Mouse (Mus musculus) embryonic facial prominence, embryonic 11.5 days (tissue): ENCODE results near the gene Luzp1. TPM values are rescaled to one million over a fixed set of nuclear protein-coding genes. Genes with fewer than 3 reads are reported as not detected.

ENCODE experiments used
- ATAC-seq: fragments of 200-750 bp; cut with Nextera tagmentation; replicated peaks from 2 replicates; pipeline ENCODE4 v1.8.0; 2017; ENCODE audit warnings: low read depth; ENCODE audit not compliant: insufficient number of reproducible peaks, low FRiP score, low TSS enrichment
- DNase-seq: peaks from one replicate; pipeline ENCODE4 v3.0.0-alpha.2; 2015; ENCODE audit warnings: low spot score
- H3K27ac ChIP-seq: fragments of 300-500 bp; sonication (generic); replicated peaks from 2 replicates; pipeline ENCODE4 v1.5.1; 2014; ENCODE audit warnings: mild to moderate bottlenecking, low read depth, low read length, control low read depth
- H3K27me3 ChIP-seq: fragments of 300-500 bp; sonication (generic); 2 replicates; pipeline ENCODE4 v1.6.1; 2014; ENCODE audit warnings: mild to moderate bottlenecking, low read length, moderate library complexity, mixed read lengths; ENCODE audit not compliant: control insufficient read depth, insufficient read depth
- H3K36me3 ChIP-seq: fragments of 300-500 bp; sonication (generic); replicated peaks from 2 replicates; pipeline ENCODE4 v1.6.1; 2014; ENCODE audit warnings: low read depth, mild to moderate bottlenecking, low read length, moderate library complexity, mixed read lengths; ENCODE audit not compliant: control insufficient read depth, insufficient read depth
- H3K4me1 ChIP-seq: fragments of 300-500 bp; sonication (generic); 2 replicates; pipeline ENCODE4 v1.6.1; 2014; ENCODE audit warnings: low read length, mixed read lengths; ENCODE audit not compliant: control insufficient read depth, insufficient read depth
- H3K4me2 ChIP-seq: fragments of 300-500 bp; sonication (generic); 2 replicates; pipeline ENCODE4 v1.6.1; 2014; ENCODE audit warnings: low read depth, mild to moderate bottlenecking, control low read depth, low read length, moderate library complexity
- H3K4me3 ChIP-seq: fragments of 300-500 bp; sonication (generic); 2 replicates; pipeline ENCODE4 v1.5.1; 2014; ENCODE audit warnings: low read depth, low read length, control low read depth
- H3K9ac ChIP-seq: fragments of 300-500 bp; sonication (generic); replicated peaks from 2 replicates; pipeline ENCODE4 v1.6.1; 2014; ENCODE audit warnings: mild to moderate bottlenecking, control low read depth, low read length
- H3K9me3 ChIP-seq: fragments of 300-500 bp; sonication (generic); replicated peaks from 2 replicates; pipeline ENCODE4 v1.6.1; 2016; ENCODE audit warnings: mild to moderate bottlenecking, low read length, inconsistent platforms, mixed read lengths; ENCODE audit not compliant: control insufficient read depth
- WGBS: fragments of 180-500 bp; shearing (Covaris S2); extraction: QIAGEN DNeasy Blood & Tissue Kit; methylation state at CpG from one replicate; pipeline ENCODE4 v1.1.7; 2014; 5-methylcytosine and 5-hydroxymethylcytosine counted together
- polyA plus RNA-seq: library from polyadenylated mRNA; unstranded; fragments of >200 nt; fragmentation: Nextera tagmentation; extraction: Ambion mirVana; gene quantifications from 2 replicates; pipeline ENCODE4 v1.2.1, GENCODE M21; 2014

Luzp1 gene
- polyA plus RNA-seq, 1 experiment from 2014 or later, result 116 TPM

DNA sequence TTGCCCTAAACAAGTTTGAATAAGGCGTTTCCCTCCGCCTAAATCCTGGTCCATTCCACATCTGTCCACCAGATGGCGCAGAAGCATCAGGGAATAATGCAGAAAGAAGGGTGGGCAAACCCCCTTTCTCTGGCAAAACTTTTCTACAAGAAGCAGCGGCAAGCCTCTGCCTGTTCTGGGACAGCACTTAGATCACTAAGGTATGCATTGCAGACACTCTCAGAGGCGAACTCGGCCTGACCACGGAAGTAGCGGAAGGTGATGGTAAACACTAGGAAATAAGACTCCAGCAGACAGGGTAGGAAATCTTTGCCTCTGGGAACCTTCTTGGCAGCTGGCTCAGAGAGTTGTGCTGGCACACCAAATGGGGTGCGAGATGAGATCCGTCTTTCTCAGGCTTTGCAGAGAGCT, 14.7 kb upstream of the Luzp1 start:
- H3K4me1 ChIP-seq, result no peaks in the 10 kb centered on the region
- H3K27me3 ChIP-seq, result no peaks in the 10 kb centered on the region
- H3K27ac ChIP-seq, result no peak overlapping the region
- ATAC-seq, result no peak
- H3K4me3 ChIP-seq, result 0 out of 2 replicates have a peak overlapping the region, but pooled peaks have one; percentile 7
- DNase-seq, result peak; percentile 93
- no peak overlapping the region; the same call in 1 of the 2 replicates for H3K9ac ChIP-seq
- H3K9me3 ChIP-seq, result no peaks in the 10 kb centered on the region
- H3K4me2 ChIP-seq, result peak overlapping the region; percentile 24; the same call in 1 of the 2 replicates
- WGBS, result 8% methylated on average over 10 of the region's 10 CpGs
- no peaks in the 10 kb centered on the region for H3K36me3 ChIP-seq

DNA sequence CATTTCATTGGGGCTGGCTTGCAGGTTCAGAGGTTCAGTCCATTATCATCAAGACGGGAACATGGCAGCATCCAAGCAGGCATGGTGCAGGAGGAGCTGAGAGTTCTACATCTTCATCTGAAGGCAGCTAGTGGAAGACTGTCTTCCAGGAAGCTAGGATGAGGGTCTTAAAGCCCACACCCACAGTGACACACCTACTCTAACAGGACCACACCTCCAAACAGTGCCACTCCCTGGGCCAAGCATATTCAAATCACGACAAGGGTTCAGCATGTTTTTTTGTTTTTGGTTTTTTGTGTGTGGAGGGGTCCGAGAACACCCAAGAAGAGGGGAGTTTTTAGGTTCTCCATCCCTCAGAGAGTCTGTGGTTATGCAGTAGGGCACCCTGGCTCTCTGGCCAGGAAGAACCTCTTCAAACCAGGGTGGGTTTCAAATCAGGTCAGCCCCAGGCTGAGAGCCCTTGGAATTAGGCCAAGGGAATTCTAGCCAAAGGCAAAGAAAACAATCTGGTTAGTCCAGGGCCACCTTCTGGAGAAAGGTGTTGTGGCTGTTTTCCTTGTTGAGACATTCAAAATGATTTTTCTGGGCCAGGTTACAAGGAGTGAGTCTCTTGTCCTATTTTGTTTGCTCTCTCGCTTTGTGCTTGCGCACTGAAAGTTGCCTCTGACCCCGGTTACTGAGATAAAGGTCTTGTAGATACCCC, 12.9 kb upstream of the Luzp1 start:
- 87% methylated on average over 6 of the region's 6 CpGs for WGBS

DNA sequence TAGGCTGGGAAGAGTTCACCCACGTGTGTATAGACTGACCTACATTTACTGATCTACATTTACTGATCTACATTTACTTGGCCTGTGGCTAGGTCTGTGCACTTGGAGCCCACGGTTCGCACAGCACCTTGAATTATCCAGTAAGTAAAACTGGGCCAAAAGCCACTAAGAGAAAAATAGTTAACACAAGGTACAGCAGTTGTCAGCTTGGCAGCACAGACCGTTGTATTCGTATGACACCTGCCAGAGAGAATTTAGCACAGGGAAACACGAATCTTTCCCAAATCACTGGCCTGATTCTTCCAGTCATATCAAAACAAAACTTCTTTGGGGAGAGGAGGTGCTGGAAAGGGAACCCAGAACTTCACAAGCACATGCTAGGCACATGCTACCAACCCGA, 11.3 kb upstream of the Luzp1 start:
- H3K4me1 ChIP-seq, result no peaks in the 10 kb centered on the region
- no peak overlapping the region for H3K4me3 ChIP-seq
- H3K36me3 ChIP-seq, result no peaks in the 10 kb centered on the region
- H3K9me3 ChIP-seq, result no peaks in the 10 kb centered on the region
- no peak overlapping the region for H3K9ac ChIP-seq
- no peak overlapping the region for H3K27ac ChIP-seq
- peaks cover 4% of the 10 kb centered on the region for H3K27me3 ChIP-seq
- no peak overlapping the region for H3K4me2 ChIP-seq
- WGBS, result 85% methylated on average over 7 of the region's 7 CpGs
- DNase-seq, result no peak
- ATAC-seq, result no peak

More for the DNA sequence above, 12.9 kb upstream of the Luzp1 start:
- no peak overlapping the region for H3K4me2 ChIP-seq
- no peak overlapping the region for H3K9ac ChIP-seq
- no peaks in the 10 kb centered on the region for H3K4me1 ChIP-seq
- no peak overlapping the region for H3K4me3 ChIP-seq
- H3K27ac ChIP-seq, result no peak overlapping the region
- peaks cover 2% of the 10 kb centered on the region for H3K27me3 ChIP-seq
- no peaks in the 10 kb centered on the region for H3K9me3 ChIP-seq
- H3K36me3 ChIP-seq, result no peaks in the 10 kb centered on the region
- DNase-seq, result no peak
- ATAC-seq, result no peak

DNA sequence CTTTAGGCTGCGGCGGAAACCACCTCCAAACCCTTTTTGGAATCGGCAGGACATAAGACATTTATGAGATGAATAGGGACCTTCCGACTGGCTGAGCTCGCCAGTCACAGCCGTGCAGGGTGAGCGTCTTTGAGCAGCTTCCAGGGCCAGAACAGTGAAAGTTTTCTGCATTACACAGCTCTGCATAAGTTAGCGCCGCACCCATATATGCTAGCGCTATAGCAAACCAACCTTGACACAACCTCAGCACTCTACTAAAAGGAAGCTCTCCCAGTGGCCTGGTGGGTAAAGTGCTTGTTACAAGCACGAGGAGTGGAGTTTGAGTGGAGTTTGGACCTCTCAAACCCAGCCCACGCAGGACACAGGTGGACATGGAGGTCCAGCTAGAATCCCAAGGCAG, 10.4 kb upstream of the Luzp1 start:
- Histone ChIP-seq H3K4me1 (no peaks in the 10 kb centered on the region), H3K4me3 (no peak overlapping the region), H3K36me3 (no peaks in the 10 kb centered on the region), H3K9me3 (no peaks in the 10 kb centered on the region), H3K4me2 (no peak overlapping the region), H3K9ac (no peak overlapping the region), H3K27me3 (peaks cover 8% of the 10 kb centered on the region), H3K27ac (no peak overlapping the region)
- no peak for DNase-seq
- 88% methylated on average over 12 of the region's 12 CpGs for WGBS
- no peak for ATAC-seq

DNA sequence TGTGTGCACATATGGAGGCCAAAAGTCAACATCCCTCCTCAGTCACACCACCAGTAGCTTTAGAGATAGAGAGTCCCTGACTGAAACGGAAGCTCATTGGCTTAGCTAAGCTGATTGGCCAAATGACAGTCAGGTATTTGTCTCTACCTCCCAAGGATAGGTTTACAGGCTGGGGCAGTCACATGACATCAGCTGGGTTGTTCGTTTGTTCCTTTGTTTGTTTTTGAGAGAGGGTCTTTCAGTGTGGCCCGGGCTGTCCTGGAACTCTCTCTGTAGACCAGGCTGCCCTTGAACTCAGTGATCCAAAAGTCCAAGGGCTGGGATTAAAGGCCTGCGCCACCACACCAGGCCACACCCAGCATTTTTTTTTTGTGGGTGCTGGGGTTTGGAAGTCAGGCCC, 8.4 kb upstream of the Luzp1 start:
- Histone ChIP-seq H3K9me3 (no peaks in the 10 kb centered on the region), H3K27me3 (peaks cover 8% of the 10 kb centered on the region), H3K27ac (no peak overlapping the region), H3K4me1 (no peaks in the 10 kb centered on the region), H3K36me3 (no peaks in the 10 kb centered on the region), H3K9ac (no peak overlapping the region), H3K4me3 (no peak overlapping the region), H3K4me2 (no peak overlapping the region)
- DNase-seq, result no peak
- ATAC-seq, result no peak; the same call in 1 of the 2 replicates
- 30% methylated on average over 4 of the region's 4 CpGs for WGBS

DNA sequence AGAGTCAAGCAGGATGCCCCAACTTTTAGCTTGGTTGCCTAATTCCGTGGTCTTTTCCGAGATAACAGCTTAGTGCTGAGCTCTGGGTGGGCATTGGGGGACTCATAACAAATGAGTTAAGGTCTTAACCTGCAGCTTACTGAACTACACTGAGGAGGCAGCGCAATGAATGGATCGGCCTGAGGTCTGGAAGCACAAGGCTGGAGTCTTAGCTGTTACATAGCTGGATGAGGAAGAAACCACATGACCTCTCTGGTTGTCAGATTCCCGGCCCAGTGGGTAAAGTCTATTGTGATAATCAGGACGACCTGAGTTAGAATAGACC, 7.8 kb upstream of the Luzp1 start:
- Histone ChIP-seq H3K9me3 (no peaks in the 10 kb centered on the region), H3K27me3 (peaks cover 8% of the 10 kb centered on the region), H3K4me1 (no peaks in the 10 kb centered on the region), H3K4me2 (peak overlapping the region; percentile 99), H3K27ac (no peak overlapping the region), H3K36me3 (no peaks in the 10 kb centered on the region), H3K4me3 (peak overlapping the region; percentile 70), H3K9ac (peak overlapping the region; percentile 75)
- WGBS, result 7% methylated on average over 6 of the region's 6 CpGs
- ATAC-seq, result no peak
- peak; percentile 21 for DNase-seq

DNA sequence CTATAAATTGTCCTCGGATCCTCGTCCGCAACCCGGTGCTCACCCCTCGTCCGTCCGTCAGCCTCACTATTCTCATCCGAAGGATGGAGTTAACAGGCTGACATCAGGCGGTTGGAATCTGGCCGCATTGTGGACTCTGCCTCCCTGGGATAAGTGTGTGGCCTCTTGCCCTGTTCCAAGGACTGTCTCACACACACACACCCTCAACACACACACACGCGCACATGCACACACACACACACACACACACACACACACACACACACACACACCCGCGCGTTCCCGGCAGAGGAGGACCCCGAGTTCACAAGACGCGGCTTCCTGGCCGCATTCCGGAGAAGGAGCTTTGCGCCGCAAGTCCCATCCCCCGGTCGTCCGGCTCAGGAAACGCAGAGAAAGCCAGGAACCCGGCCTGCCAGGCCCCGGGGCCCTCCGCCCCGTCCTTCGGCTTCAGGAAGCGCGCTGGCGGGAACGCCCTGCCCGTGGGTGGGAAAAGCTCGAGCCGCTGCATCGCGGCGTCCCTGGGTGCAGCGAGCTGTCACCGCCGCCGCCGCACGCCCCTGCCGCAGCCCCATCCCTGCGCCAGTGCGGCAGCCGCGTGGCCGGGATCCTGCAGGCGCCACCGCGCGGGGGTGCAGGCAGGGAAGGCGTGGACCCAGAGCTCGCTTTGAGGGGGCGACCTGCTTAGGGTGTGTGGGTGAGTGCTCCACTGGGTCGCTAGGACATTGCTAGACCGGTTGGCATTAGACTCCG, 7.3 kb upstream of the Luzp1 start, which contains the start of gene 6030445D17Rik:
6030445D17Rik (plus strand) TSS at position 165 of the 753 bp plus-strand sequence.
- no peaks in the 10 kb centered on the region for H3K36me3 ChIP-seq
- H3K9me3 ChIP-seq, result no peaks in the 10 kb centered on the region
- ATAC-seq (peak; percentile 74), DNase-seq (peak; percentile 70)
- no peaks in the 10 kb centered on the region for H3K4me1 ChIP-seq
- H3K4me3 ChIP-seq, result peak within 1 kb of the TSS; percentile 70
- H3K9ac ChIP-seq, result peak within 1 kb of the TSS; percentile 75
- H3K4me2 ChIP-seq, result peak within 1 kb of the TSS; percentile 99
- WGBS, result under 1% methylated on average over 62 of the region's 64 CpGs
- H3K27ac ChIP-seq, result no peak within 1 kb of the TSS
- H3K27me3 ChIP-seq, result peaks cover 8% of the 10 kb centered on the region

DNA sequence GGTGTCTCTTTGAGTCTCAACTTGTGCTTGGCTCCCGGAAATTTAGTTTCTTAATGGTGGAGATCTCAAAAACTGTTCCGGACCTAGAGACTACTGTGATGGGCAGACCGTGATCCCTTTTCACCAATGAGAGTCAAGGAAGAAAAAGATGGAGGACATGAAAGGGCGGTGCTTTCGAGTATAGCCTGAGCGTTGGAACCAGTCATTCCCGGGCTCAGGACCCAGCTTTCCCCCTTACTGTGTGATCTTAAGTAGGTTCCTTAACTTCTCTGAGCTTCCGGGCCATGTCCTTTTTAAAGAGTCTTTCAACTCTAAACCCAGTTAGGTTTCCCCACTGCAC, 6.8 kb upstream of the Luzp1 start:
- ATAC-seq, result no peak
- 2% methylated on average over 8 of the region's 8 CpGs for WGBS

More for the DNA sequence above, 6.8 kb upstream of the Luzp1 start:
- H3K9ac ChIP-seq, result peak overlapping the region; percentile 75
- H3K36me3 ChIP-seq, result no peaks in the 10 kb centered on the region
- DNase-seq, result peak; percentile 71
- no peak overlapping the region for H3K27ac ChIP-seq
- peak overlapping the region; percentile 70 for H3K4me3 ChIP-seq
- peaks cover 8% of the 10 kb centered on the region for H3K27me3 ChIP-seq
- H3K9me3 ChIP-seq, result no peaks in the 10 kb centered on the region
- H3K4me2 ChIP-seq, result peak overlapping the region; percentile 99
- no peaks in the 10 kb centered on the region for H3K4me1 ChIP-seq
